Mouse (Mus musculus) ES-E14 (cell line): ENCODE measurements around the gene Nol12.

Experiments used
- MAFK ChIP-seq: IDR thresholded peaks from 2 replicates; pipeline ENCODE4 v1.6.1; 2014; ENCODE audit warnings: mild to moderate bottlenecking, low read depth, low read length, inconsistent platforms; ENCODE audit not compliant: insufficient read depth
- ZNF384 ChIP-seq: IDR thresholded peaks from 2 replicates; pipeline ENCODE4 v1.6.1; 2012; ENCODE audit warnings: low read depth, low read length, inconsistent platforms

- TF ChIP-seq ZNF384 (no peak), MAFK (no peak)
Observed at GRCm38 (mm10) chr15:78908982-78909381, 25.8 kb upstream of the Nol12 start.
